Mouse (Mus musculus): ENCODE results near the gene Tcap. TPM values are rescaled to one million over a fixed set of nuclear protein-coding genes. Genes with fewer than 3 reads are reported as not detected.

Tcap gene
- total and polyA plus RNA-seq, 2 experiments from 2014 or later = not detected

- no peak; the same call in 1 of the 2 replicates for ATAC-seq
- WGBS = 74% methylated on average over 6 of the region's 6 CpGs
- no peak overlapping the region for H3K9ac ChIP-seq
- no peak overlapping the region for H3K27ac ChIP-seq (ENCODE audit: low read depth, low read length)
- no peak overlapping the region for H3K4me3 ChIP-seq (ENCODE audit: low read depth, low read length)
- H3K9me3 ChIP-seq (ENCODE audit: low read length) = no peaks in the 10 kb centered on the region
- no peaks in the 10 kb centered on the region for H3K27me3 ChIP-seq (ENCODE audit: insufficient read depth, low read length)
- no peak for TF ChIP-seq CTCF (IDR thresholded peaks at IDR 0.05; ENCODE audit: low read depth)
- H3K4me2 ChIP-seq (ENCODE audit: low read depth) = no peak overlapping the region
- H3K36me3 ChIP-seq (ENCODE audit: insufficient read depth) = no peaks in the 10 kb centered on the region
- DNase-seq = no peak
- H3K4me1 ChIP-seq (ENCODE audit: insufficient read depth) = no peaks in the 10 kb centered on the region
These were observed 9.7 kb downstream of the Tcap start for GRCm38 (mm10) chr11:98393317-98393716.

GRCm38 (mm10) chr11:98394301-98394700 lies 10.7 kb downstream of the Tcap start:
- TF ChIP-seq CTCF (IDR thresholded peaks at IDR 0.05; ENCODE audit: low read depth) = no peak
- Histone ChIP-seq H3K9ac (0 out of 2 replicates have a peak overlapping the region, but pooled peaks have one; percentile 10), H3K4me2 (ENCODE audit: low read depth) (no peak overlapping the region), H3K27ac (ENCODE audit: low read depth, low read length) (no peak overlapping the region), H3K36me3 (ENCODE audit: insufficient read depth) (no peaks in the 10 kb centered on the region), H3K9me3 (ENCODE audit: low read length) (no peaks in the 10 kb centered on the region), H3K4me1 (ENCODE audit: insufficient read depth) (no peaks in the 10 kb centered on the region), H3K27me3 (ENCODE audit: insufficient read depth, low read length) (no peaks in the 10 kb centered on the region), H3K4me3 (ENCODE audit: low read depth, low read length) (no peak overlapping the region)
- WGBS = 44% methylated on average over 6 of the region's 6 CpGs
- no peak for DNase-seq
- ATAC-seq = no peak

GRCm38 (mm10) chr11:98395041-98395440 lies 11.4 kb downstream of the Tcap start:
- H3K4me1 ChIP-seq (ENCODE audit: insufficient read depth) = peaks cover 5% of the 10 kb centered on the region; the same call in 1 of the 2 replicates
- no peak for TF ChIP-seq CTCF (IDR thresholded peaks at IDR 0.05; ENCODE audit: low read depth)
- H3K27ac ChIP-seq (ENCODE audit: low read depth, low read length) = no peak overlapping the region
- H3K9me3 ChIP-seq (ENCODE audit: low read length) = no peaks in the 10 kb centered on the region
- DNase-seq (no peak), ATAC-seq (no peak)
- WGBS = 42% methylated on average over 4 of the region's 4 CpGs
- H3K4me2 ChIP-seq (ENCODE audit: low read depth) = no peak overlapping the region
- H3K9ac ChIP-seq = no peak overlapping the region
- no peaks in the 10 kb centered on the region for H3K36me3 ChIP-seq (ENCODE audit: insufficient read depth)
- no peak overlapping the region for H3K4me3 ChIP-seq (ENCODE audit: low read depth, low read length)
- H3K27me3 ChIP-seq (ENCODE audit: insufficient read depth, low read length) = no peaks in the 10 kb centered on the region

- H3K4me3 ChIP-seq (ENCODE audit: low read depth, low read length) = no peak overlapping the region
- H3K9me3 ChIP-seq (ENCODE audit: low read length) = no peaks in the 10 kb centered on the region
- no peaks in the 10 kb centered on the region for H3K36me3 ChIP-seq (ENCODE audit: insufficient read depth)
- no peak for TF ChIP-seq CTCF (IDR thresholded peaks at IDR 0.05; ENCODE audit: low read depth)
- no peak overlapping the region for H3K4me2 ChIP-seq (ENCODE audit: low read depth)
- ATAC-seq (no peak), DNase-seq (no peak)
- H3K4me1 ChIP-seq (ENCODE audit: insufficient read depth) = peaks cover 11% of the 10 kb centered on the region
- H3K27me3 ChIP-seq (ENCODE audit: insufficient read depth, low read length) = no peaks in the 10 kb centered on the region
- 94% methylated on average over 7 of the region's 7 CpGs for WGBS
- no peak overlapping the region for H3K9ac ChIP-seq
- H3K27ac ChIP-seq (ENCODE audit: low read depth, low read length) = no peak overlapping the region
These were observed 14.3 kb downstream of the Tcap start for GRCm38 (mm10) chr11:98397946-98398345.

- DNase-seq (peak; percentile 95), ATAC-seq (peak; percentile 96)
- no peaks in the 10 kb centered on the region for H3K36me3 ChIP-seq (ENCODE audit: insufficient read depth)
- H3K4me1 ChIP-seq (ENCODE audit: insufficient read depth) = peaks cover 11% of the 10 kb centered on the region
- no peak for TF ChIP-seq CTCF (IDR thresholded peaks at IDR 0.05; ENCODE audit: low read depth)
- peak within 1 kb of the TSS; percentile 61 for H3K4me3 ChIP-seq (ENCODE audit: low read depth, low read length)
- H3K27me3 ChIP-seq (ENCODE audit: insufficient read depth, low read length) = no peaks in the 10 kb centered on the region
- peak within 1 kb of the TSS; percentile 78 for H3K9ac ChIP-seq
- peak within 1 kb of the TSS; percentile 94 for H3K27ac ChIP-seq (ENCODE audit: low read depth, low read length)
- H3K9me3 ChIP-seq (ENCODE audit: low read length) = no peaks in the 10 kb centered on the region
- 2% methylated on average over 40 of the region's 40 CpGs for WGBS
- H3K4me2 ChIP-seq (ENCODE audit: low read depth) = peak within 1 kb of the TSS; percentile 72
These were observed 16.6 kb downstream of the Tcap start, which contains the start of gene Pgap3 for GRCm38 (mm10) chr11:98400161-98400726. Gene Pgap3, minus strand, starts transcription at chr11:98400490.

GRCm38 (mm10) chr11:98400816-98401215 lies 17.2 kb downstream of the Tcap start:
- no peak for TF ChIP-seq CTCF (IDR thresholded peaks at IDR 0.05; ENCODE audit: low read depth)
- WGBS = 59% methylated on average over 3 of the region's 3 CpGs
- no peaks in the 10 kb centered on the region for H3K9me3 ChIP-seq (ENCODE audit: low read length)
- H3K4me1 ChIP-seq (ENCODE audit: insufficient read depth) = peaks cover 11% of the 10 kb centered on the region
- H3K36me3 ChIP-seq (ENCODE audit: insufficient read depth) = no peaks in the 10 kb centered on the region
- no peaks in the 10 kb centered on the region for H3K27me3 ChIP-seq (ENCODE audit: insufficient read depth, low read length)
- ATAC-seq (no peak), DNase-seq (no peak)
- peak overlapping the region; percentile 94 for H3K27ac ChIP-seq (ENCODE audit: low read depth, low read length)
- H3K4me2 ChIP-seq (ENCODE audit: low read depth) = peak overlapping the region; percentile 72
- H3K9ac ChIP-seq = peak overlapping the region; percentile 78
- peak overlapping the region; percentile 61 for H3K4me3 ChIP-seq (ENCODE audit: low read depth, low read length)

GRCm38 (mm10) chr11:98406621-98407020 lies 23.0 kb downstream of the Tcap start:
- Histone ChIP-seq H3K27ac (ENCODE audit: low read depth, low read length) (no peak overlapping the region), H3K4me1 (ENCODE audit: insufficient read depth) (no peaks in the 10 kb centered on the region), H3K4me3 (ENCODE audit: low read depth, low read length) (no peak overlapping the region), H3K36me3 (ENCODE audit: insufficient read depth) (no peaks in the 10 kb centered on the region), H3K9ac (no peak overlapping the region), H3K27me3 (ENCODE audit: insufficient read depth, low read length) (peaks cover 13% of the 10 kb centered on the region), H3K4me2 (ENCODE audit: low read depth) (no peak overlapping the region), H3K9me3 (ENCODE audit: low read length) (no peaks in the 10 kb centered on the region)
- no peak for ATAC-seq
- 72% methylated on average over 6 of the region's 6 CpGs for WGBS
- DNase-seq = no peak
- no peak for TF ChIP-seq CTCF (IDR thresholded peaks at IDR 0.05; ENCODE audit: low read depth)
